Comparison of ENCODE assay signal across 8 mouse cellular contexts in genomic region chr11:119267241-119267674, GRCm38 (mm10). TPM values are rescaled to one million over a fixed set of nuclear protein-coding genes. Genes with fewer than 3 reads are reported as not detected.
DNase-seq lines count a peak whose midpoint lies in the region; ATAC-seq lines count a peak whose summit lies in the region.

No protein-coding gene starts in this region.

- H3K4me2 ChIP-seq in neural tube, embryonic 11.5 days (ENCODE audit: low read depth): peak overlapping the region; percentile 87; the same call in 1 of the 2 replicates

- no peaks in the 10 kb centered on the region for H3K36me3 ChIP-seq in neural tube, embryonic 11.5 days (ENCODE audit: control insufficient read depth, insufficient read depth, low read length)

- no peak overlapping the region for H3K9ac ChIP-seq in neural tube, embryonic 11.5 days (ENCODE audit: low read length)

- no peak overlapping the region for H3K27ac ChIP-seq in neural tube, embryonic 11.5 days (ENCODE audit: low read depth, low read length)

- ATAC-seq in neural tube, embryonic 11.5 days (ENCODE audit: insufficient read depth, low FRiP score, low TSS enrichment): peak; percentile 41; the same call in 1 of the 2 replicates

- 58% methylated on average over 6 of the region's 6 CpGs for WGBS in neural tube, embryonic 11.5 days

- H3K9me3 ChIP-seq in neural tube, embryonic 11.5 days (ENCODE audit: control insufficient read depth, low read length): no peaks in the 10 kb centered on the region

- no peak for DNase-seq in neural tube, embryonic 11.5 days (ENCODE audit: low spot score)
- DNase-seq in neural tube, embryonic 10.5 days (ENCODE audit: extremely low spot score, low spot score): no peak
- DNase-seq in cerebellum, postnatal 25 days: peak; percentile 84 to 89
- peak; percentile 37 to 51 for DNase-seq in heart, postnatal 14 days
- DNase-seq in kidney, postnatal 36 days: peak; percentile 82 to 86
- DNase-seq in lung, postnatal 36 days: peak; percentile 33
- DNase-seq in natural killer cell, adult 2 months (ENCODE audit: low spot score in 2 of 2): no peak
- DNase-seq in frontal cortex, postnatal 25 days (ENCODE audit: low spot score in 2 of 2): no peak

- 0 out of 2 replicates have a peak, but pooled peaks cover 3% of the 10 kb centered on the region for H3K4me1 ChIP-seq in neural tube, embryonic 11.5 days (ENCODE audit: control insufficient read depth, insufficient read depth, low read length)

- intact Hi-C loops in heart, postnatal 14 days (cut with DNase I): no loop called here

- no peak overlapping the region for H3K4me3 ChIP-seq in neural tube, embryonic 11.5 days (ENCODE audit: low read depth, low read length)

- no peaks in the 10 kb centered on the region for H3K27me3 ChIP-seq in neural tube, embryonic 11.5 days (ENCODE audit: control insufficient read depth, insufficient read depth, low read length)

RNA-seq across cellular contexts. Expression of gene Gaa, which starts 0.4 kb away (rescaled TPM):
- 21.4 and 24.1 TPM in 2 replicates for polyA plus RNA-seq in neural tube, embryonic 11.5 days (2014; fragmentation: Nextera tagmentation; extraction: Ambion mirVana)
- total RNA-seq in heart, postnatal 14 days (2021): 10 to 100 TPM; 53.1 to 56.0 TPM

RNA-seq across cellular contexts. Expression of gene Eif4a3, which starts 32.6 kb away (rescaled TPM):
- 402 and 421 TPM in 2 replicates for polyA plus RNA-seq in neural tube, embryonic 11.5 days (2014; fragmentation: Nextera tagmentation; extraction: Ambion mirVana)
- 10 to 100 TPM; 64.9 to 74.5 TPM for total RNA-seq in heart, postnatal 14 days (2021)

RNA-seq across cellular contexts. Expression of gene Ccdc40, which starts 38.9 kb away (rescaled TPM):
- 14.8 and 15.3 TPM in 2 replicates for polyA plus RNA-seq in neural tube, embryonic 11.5 days (2014; fragmentation: Nextera tagmentation; extraction: Ambion mirVana)
- under 1 TPM; 0.15 to 0.31 TPM for total RNA-seq in heart, postnatal 14 days (2021)

RNA-seq across cellular contexts. Expression of gene Tbc1d16, which starts 39.0 kb away (rescaled TPM):
- polyA plus RNA-seq in neural tube, embryonic 11.5 days (2014; fragmentation: Nextera tagmentation; extraction: Ambion mirVana): 15.2 and 16.8 TPM in 2 replicates
- 10 to 100 TPM; 68.5 to 68.7 TPM for total RNA-seq in heart, postnatal 14 days (2021)

RNA-seq across cellular contexts. Expression of gene Card14, which starts 40.3 kb away (rescaled TPM):
- not detected in 2 replicates for polyA plus RNA-seq in neural tube, embryonic 11.5 days (2014; fragmentation: Nextera tagmentation; extraction: Ambion mirVana)
- total RNA-seq in heart, postnatal 14 days (2021): under 1 TPM; 0.14 to 0.15 TPM

Comparison
In these comparisons a context has a peak if more than half of its experiments do, and no peak if none do; other contexts are left out.
1. DNase-seq: peak in cerebellum, postnatal 25 days (2 of 2), heart, postnatal 14 days (2 of 2), kidney, postnatal 36 days (2 of 2) and lung, postnatal 36 days (single experiment); none in neural tube, embryonic 11.5 days (single experiment), neural tube, embryonic 10.5 days (single experiment), natural killer cell, adult 2 months (0 of 2) and frontal cortex, postnatal 25 days (0 of 2).